Mouse (Mus musculus) right cerebral cortex, adult 18-20 months (tissue): Measurements from ENCODE around the gene Nup62.

ENCODE experiments used
- DNase-seq: peaks from one replicate; pipeline ENCODE4 v3.0.0; 2022; ENCODE audit warnings: mixed read lengths

Nup62 gene

DNA sequence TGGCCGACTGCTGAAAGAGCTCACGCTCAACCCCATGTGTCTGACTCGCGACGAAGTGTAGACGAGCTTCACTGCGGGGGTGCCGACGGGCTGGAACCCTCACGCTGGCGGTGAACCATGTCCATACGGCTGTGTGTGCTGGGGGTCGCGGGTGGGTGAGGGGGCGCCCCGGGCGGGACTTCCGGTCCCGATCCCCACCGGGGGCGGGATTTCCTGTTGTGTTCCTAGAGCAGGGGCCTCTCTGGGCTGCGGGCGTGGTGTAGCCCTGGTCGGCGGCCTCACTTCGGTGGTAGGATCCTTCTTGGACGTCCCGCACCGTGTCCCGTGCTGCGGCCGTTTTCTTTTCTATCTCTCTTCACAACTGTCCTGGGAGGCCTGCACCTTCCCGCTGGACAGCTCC, 34.3 kb downstream of the Nup62 start:
- DNase-seq, result peak; percentile 78

DNA sequence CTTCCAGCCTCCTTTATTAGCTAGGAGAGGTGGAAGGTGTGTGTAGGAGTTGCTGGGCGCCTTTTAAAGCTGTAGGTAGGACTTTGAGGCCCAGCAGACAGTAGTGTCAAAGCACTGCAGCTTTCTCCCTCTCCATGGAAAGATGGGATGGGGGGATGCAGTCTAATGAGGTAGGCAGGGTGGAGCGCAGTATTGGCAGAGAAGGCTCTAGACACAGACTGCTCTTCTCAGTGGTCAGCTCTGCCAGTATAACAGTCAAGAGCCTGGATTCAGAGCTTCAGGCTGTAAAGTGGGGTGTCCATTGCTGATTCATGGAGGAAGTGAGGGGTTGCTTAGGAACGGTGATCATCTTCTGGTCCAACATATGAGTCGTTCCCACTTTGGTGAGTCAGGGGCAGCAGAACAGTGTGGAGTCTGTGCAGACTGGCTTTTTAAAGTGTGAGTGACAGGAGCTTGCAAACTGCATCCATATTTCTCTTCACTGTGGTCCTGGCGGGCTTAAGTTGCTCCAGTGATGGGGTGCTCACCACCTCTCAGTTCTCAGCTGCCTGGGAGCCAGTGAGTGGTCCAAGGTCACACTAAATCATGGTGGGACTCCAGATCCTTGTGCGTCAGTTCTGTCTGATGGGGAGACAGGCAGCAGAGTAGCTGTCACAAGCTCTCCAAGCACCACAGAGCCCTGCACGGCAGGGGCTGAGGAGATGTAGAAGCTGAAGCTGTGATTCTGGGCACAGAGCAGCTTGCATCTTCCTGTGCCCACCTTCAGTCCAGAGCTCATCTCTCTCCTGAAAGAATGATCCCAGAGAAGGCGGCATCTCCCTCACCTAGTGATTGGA, 35.1 kb downstream of the Nup62 start:
- DNase-seq, result no peak

DNA sequence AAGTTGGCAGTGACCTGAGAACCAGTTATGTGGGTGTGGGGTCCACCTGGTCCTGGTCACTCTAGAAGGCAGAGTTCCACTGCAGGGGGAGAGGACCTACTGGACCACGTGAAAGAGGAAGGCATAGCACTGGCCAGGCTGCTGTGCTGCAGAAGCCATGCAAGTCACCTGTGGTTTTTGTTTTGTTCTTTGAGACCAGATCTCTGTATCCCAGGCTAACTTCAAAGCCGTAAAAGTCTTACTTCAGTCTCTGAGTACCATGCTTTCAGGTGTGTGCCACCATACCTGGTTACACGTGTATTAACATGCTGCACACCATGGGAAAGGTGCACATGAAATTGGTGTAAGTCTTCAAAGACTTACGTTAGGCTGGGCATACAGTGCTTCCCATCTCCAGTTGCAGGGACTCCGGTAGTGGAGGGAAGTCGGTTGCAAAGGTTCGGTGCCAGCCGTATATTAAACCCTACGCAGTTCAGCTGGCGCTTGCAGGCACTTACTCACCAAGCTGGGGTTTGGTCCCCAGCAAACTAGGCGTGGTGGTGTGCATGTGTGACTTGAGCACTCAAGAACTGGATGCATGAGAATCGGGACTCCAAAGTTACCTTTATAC, 35.8 kb downstream of the Nup62 start:
- DNase-seq, result no peak

DNA sequence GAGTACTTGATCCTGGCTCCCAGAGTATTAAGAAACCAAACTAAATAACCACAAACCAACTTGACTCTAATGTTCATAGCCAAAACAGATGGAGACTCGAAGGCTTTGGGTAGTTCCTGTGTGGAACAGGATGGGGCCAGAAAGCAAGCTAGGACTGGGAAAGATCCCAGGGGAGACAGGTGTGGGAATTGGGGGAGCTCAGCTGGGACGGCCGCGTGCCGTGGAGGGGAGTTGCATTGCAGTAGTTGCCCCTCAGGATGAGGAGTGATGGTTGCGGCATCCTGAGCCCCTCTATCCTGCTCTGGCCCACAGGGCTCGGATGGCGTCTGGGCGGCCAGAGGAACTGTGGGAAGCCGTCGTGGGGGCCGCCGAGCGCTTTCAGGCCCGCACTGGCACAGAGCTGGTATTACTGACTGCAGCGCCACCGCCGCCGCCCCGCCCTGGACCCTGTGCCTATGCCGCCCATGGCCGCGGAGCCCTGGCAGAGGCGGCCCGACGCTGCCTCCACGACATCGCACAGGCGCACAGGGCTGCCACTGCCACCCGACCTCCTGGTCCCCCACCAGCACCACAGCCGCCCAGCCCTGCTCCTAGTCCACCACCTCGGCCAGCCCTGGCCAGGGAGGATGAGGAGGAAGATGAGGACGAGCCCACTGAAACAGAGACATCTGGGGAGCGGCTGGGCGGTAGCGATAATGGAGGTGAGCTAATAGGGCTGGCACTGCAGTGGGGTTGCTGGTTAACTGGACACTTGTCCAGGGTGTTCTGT, 36.6 kb downstream of the Nup62 start:
- DNase-seq, result no peak

- no peak for DNase-seq
These were observed 37.2 kb downstream of the Nup62 start for GRCm38 (mm10) chr7:44853065-44853464.

DNA sequence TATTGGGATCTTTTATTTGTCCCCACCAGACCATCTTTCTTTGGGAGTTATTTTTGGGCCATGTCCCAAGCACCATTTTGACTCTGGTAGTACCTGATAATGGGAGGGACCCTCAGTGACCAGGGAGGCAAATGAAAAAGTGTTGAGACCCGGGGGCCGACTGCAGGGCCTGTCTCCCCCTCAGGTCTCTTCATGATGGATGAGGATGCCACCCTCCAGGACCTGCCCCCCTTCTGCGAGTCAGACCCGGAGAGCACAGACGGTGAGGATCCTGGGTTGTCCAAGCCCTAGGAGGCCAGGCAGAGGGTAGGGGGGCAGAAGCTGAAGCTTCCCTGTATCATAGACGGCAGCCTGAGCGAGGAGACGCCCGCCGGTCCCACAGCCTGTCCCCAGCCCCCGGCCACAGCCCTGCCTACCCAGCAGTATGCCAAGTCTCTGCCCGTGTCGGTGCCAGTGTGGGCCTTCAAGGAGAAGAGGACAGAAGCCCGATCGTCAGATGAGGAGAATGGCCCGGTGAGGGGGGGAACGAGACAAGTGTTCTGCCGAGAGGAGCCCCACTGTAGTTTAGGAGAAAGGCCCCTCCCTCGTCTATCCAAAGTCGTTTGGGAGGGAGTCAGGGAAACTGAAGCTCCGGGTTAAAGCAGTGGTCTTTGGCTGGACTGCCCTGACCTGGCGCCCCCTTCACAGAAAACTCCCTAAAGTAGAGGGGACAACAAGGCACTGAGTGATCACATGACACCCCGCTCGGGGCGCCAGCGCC, 37.9 kb downstream of the Nup62 start:
- no peak for DNase-seq

- peak; percentile 76 for DNase-seq
These were observed 38.6 kb downstream of the Nup62 start for GRCm38 (mm10) chr7:44854356-44855031.

GRCm38 (mm10) chr7:44855036-44855435, 39.1 kb downstream of the Nup62 start:
- DNase-seq, result no peak

DNA sequence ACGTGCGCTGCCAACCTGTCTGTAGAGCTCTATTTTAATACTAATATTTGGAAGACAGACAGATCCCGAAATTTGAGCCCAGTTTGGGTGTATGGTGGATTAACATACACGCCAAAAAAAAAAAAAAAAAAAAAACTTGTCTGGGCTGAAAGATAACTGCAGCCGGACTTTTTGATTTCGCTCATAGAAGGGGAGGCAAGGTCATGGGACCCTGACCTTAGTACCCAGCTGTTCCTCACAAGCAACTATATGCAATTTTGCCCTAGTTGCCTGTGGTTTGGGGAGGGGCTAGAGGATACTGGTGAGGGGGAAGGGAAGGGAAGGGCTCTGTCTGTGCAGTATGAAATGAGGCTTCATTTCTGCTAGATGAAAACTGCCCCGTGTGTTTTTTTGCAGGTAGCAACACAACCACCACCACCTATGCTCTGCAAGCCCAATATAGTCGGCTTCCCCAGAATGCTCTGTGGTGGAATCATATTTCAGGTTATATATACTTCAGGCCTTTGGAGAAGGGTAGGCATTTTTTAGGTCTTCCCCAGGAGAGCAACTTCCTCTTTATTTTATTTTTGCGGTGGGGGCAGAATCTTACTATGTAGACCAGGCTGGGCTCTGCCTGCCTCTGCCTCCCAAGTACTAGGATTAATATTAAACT, 40.5 kb downstream of the Nup62 start:
- DNase-seq, result no peak

DNA sequence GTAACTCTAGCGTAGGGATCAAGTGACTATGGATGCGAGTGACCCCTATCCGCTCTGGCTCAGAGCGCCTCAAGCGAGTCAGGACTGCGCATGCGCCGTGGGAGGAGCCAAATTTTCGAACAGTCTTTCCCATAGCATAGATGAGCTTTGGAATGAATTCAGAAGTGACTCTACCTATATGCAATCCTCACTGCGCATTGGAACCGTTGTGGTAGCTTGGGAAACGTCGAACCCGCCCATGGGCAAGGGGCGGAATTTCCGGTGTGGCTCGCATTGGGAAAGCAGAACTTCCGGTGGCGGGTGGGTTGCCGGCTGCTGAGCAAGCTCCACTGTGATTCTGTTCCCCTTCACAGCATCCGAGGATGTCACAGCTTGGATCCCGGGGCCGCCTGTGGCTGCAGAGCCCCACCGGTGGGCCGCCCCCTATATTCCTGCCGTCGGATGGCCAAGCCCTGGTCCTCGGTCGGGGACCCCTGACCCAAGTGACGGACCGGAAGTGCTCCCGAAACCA, 41.2 kb downstream of the Nup62 start, which contains the start of gene Pnkp:
Gene Pnkp (plus strand): TSS at position 98 of the 511 bp plus-strand sequence.
- DNase-seq, result peak; percentile 93

DNA sequence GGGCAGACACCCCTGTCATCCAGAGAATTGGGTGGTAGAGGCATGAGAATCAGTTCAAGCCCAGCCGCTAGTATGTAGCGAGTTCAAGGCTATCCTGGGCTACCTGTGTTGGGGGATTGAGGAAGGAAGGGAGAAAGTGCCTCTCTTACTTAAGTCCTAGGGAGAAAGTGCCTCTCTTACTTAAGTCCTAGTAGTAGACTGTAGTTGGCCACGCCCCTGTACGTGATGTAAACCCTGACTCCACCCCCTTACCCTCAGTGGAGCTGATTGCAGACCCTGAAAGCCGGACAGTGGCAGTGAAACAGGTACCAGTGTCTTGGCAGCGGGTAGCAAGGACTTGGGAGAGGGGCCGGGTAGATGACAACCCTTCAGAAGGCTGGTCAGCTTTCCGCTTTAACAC, 42.0 kb downstream of the Nup62 start:
- no peak for DNase-seq

- no peak for DNase-seq
These were observed 44.0 kb downstream of the Nup62 start for GRCm38 (mm10) chr7:44859896-44860295.

- DNase-seq, result peak; percentile 59
These were observed 44.9 kb downstream of the Nup62 start for GRCm38 (mm10) chr7:44860576-44861428.

GRCm38 (mm10) chr7:44861429-44861816, 45.5 kb downstream of the Nup62 start:
- no peak for DNase-seq

- DNase-seq, result no peak
These were observed 46.5 kb downstream of the Nup62 start for GRCm38 (mm10) chr7:44862434-44862833.

DNA sequence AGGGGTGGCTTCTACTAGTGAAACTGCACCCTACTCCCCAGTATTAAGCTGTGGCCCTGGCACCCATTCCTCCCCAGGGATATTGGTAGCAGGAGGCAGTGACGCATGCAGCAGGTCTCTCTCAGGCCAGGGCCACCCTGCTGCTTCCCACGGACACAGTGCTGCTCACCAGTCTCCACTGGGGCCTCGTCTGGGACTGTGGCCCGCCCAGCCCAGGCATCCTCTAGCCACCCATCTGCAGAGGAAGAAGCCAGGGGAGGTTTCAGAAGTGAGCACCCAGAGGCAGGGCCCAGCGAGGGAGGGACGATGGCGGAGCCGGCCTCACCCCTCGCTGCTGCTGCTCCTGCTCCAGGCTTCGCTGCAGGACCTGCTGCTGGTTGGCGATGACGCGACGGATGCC, 47.3 kb downstream of the Nup62 start:
- no peak for DNase-seq

DNA sequence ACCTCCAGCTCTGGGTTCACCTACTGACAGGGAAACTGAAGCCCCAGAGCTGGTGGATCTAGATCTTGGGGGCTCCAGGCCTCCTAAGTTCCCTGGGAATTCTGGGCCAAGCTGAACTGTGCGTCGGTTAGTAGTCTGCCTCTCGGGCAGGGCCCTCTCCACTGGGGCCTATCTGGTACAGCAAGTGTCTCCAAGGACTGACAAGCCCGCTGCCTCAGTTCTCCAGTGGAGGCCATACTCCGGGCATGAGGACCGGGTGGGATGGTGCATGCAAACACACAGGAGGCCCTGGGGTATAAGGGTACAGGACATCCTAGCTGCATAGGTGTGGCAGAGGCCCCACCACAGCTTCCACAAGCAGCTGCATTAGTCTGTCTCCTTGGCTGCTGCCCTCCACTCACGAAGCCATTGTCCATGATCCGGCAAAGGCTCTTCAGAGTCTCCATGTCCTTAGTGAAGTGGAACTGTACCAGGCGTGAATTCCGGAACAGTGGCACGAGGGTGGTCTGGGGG, 48.1 kb downstream of the Nup62 start:
- no peak for DNase-seq

GRCm38 (mm10) chr7:44864595-44865542, 49.0 kb downstream of the Nup62 start:
- no peak for DNase-seq
